Mouse (Mus musculus): ENCODE results near the gene Naxd.
A peak's percentile ranks its signal among the peaks of the same experiment; 100 is the strongest.
"Not testable (repeated sequence)": the region's sequence is repeated elsewhere in the genome, so short reads cannot be mapped to it uniquely, and the experiment has no call there.

Naxd gene

GRCm38 (mm10) chr8:11473072-11473471 is 24.2 kb upstream of the Naxd start:
- DNase-seq = peak; percentile 96

- no peak for DNase-seq
Measured at GRCm38 (mm10) chr8:11475397-11475796, 21.9 kb upstream of the Naxd start.

GRCm38 (mm10) chr8:11475876-11476275 is 21.4 kb upstream of the Naxd start:
- no peak for DNase-seq

- DNase-seq = peak; percentile 83
Measured at GRCm38 (mm10) chr8:11476338-11477177, 20.7 kb upstream of the Naxd start.

- no peak for DNase-seq
Measured at GRCm38 (mm10) chr8:11477178-11477553, 20.1 kb upstream of the Naxd start.

- DNase-seq = peak; percentile 93
Measured at GRCm38 (mm10) chr8:11477811-11478761, 19.2 kb upstream of the Naxd start, which contains the start of gene Rab20. Gene Rab20 (minus strand): TSS chr8:11478710.

- DNase-seq = peak; percentile 70
Measured at GRCm38 (mm10) chr8:11478807-11479527, 18.3 kb upstream of the Naxd start.

GRCm38 (mm10) chr8:11479591-11479990 is 17.7 kb upstream of the Naxd start:
- peak; percentile 61 for DNase-seq

- peak; percentile 47 for DNase-seq
Measured at GRCm38 (mm10) chr8:11481876-11482275, 15.4 kb upstream of the Naxd start.

GRCm38 (mm10) chr8:11482537-11482936 is 14.8 kb upstream of the Naxd start:
- peak; percentile 36 for DNase-seq

- peak; percentile 84 for DNase-seq
Measured at GRCm38 (mm10) chr8:11486142-11486541, 11.2 kb upstream of the Naxd start.

GRCm38 (mm10) chr8:11487229-11487628 is 10.1 kb upstream of the Naxd start:
- DNase-seq = no peak

- not testable (repeated sequence) for DNase-seq
Measured at GRCm38 (mm10) chr8:11492340-11492739, 5.0 kb upstream of the Naxd start.

GRCm38 (mm10) chr8:11498281-11498680 is 975 bp downstream of the Naxd start:
- DNase-seq = no peak

GRCm38 (mm10) chr8:11498786-11499485 is 1.6 kb downstream of the Naxd start:
- no peak for DNase-seq

- DNase-seq = no peak
Measured at GRCm38 (mm10) chr8:11503476-11504232, 6.3 kb downstream of the Naxd start.

- DNase-seq = no peak
Measured at GRCm38 (mm10) chr8:11506074-11506473, 8.8 kb downstream of the Naxd start.

GRCm38 (mm10) chr8:11506802-11507201 is 9.5 kb downstream of the Naxd start:
- DNase-seq = peak; percentile 57

- no peak for DNase-seq
Measured at GRCm38 (mm10) chr8:11508880-11509279, 11.6 kb downstream of the Naxd start.

GRCm38 (mm10) chr8:11510971-11511370 is 13.7 kb downstream of the Naxd start:
- DNase-seq = no peak

- DNase-seq = no peak
Measured at GRCm38 (mm10) chr8:11512711-11513110, 15.4 kb downstream of the Naxd start.

Measured in kidney, adult 9 months (tissue).